Mouse (Mus musculus) retina, postnatal 7 days (tissue): ENCODE data around the gene Pkd1l2.

Experiments
- DNase-seq: peaks from one replicate; pipeline ENCODE4 v3.0.0-alpha.2; 2012; ENCODE audit warnings: low read depth, low spot score

The Pkd1l2 gene

DNA sequence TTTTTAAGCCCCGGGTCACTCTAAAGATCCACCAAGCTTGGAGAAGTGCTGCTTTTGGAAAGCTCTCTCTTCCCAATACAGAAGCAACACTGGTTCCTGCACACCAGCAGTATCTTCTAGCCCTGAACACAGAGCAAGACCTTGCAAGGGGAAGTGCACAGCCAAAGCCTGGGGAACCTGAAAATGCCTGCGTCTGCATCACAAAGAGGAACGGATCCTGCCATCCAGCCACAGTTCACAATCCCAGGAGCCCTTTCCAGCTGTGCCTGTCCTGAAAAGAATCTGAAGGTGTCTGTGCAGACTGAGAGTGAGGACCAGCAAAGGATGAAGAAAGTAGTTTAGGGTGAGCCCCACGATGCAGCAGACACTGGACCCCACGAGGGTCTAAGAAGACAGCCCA lies 107.2 kb downstream of the Pkd1l2 start:
- DNase-seq = no peak

GRCm38 (mm10) chr8:116969531-116969930 lies 112.7 kb downstream of the Pkd1l2 start:
- DNase-seq = no peak

DNA sequence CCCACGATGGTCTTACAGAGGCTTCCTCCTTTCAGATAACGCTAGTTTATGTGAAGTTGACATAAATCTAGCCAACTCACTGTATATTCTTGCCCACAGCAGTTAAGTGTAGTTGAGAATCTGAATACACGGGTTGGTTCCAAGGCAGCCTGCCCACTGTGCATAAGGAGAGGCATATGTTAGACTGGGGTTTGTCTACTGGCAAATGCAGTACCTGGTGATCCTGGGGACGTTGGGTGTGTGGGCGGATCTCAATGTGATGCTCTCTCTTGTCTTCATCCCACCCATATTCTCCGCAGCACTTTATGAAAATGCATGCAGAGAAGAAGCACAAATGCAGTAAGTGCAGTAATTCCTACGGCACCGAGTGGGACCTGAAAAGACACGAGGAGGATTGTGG lies 127.8 kb downstream of the Pkd1l2 start:
- no peak for DNase-seq

GRCm38 (mm10) chr8:116952428-116952827 lies 129.8 kb downstream of the Pkd1l2 start:
- DNase-seq = no peak

DNA sequence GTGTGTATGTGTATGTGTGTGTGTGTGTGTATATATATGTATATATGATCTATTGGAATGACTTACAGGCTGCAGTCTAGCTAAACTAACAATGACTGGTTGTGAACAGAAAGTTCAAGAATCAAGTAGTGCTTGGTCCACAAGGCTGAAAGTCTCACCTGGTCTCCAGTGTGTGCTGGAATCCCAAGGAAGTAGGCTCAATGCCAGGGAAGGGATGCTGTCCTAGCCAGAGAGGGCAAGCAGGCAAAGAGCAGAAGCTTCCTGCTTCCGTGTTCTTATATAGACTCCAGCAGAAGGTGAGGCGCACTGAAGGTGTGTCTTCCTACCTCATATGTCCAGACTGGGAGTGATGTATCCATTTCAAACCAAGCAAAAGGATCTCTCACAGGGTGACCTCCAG lies 130.5 kb downstream of the Pkd1l2 start:
- DNase-seq = no peak

- DNase-seq = no peak
These were observed 130.9 kb downstream of the Pkd1l2 start for GRCm38 (mm10) chr8:116951369-116951768.

DNA sequence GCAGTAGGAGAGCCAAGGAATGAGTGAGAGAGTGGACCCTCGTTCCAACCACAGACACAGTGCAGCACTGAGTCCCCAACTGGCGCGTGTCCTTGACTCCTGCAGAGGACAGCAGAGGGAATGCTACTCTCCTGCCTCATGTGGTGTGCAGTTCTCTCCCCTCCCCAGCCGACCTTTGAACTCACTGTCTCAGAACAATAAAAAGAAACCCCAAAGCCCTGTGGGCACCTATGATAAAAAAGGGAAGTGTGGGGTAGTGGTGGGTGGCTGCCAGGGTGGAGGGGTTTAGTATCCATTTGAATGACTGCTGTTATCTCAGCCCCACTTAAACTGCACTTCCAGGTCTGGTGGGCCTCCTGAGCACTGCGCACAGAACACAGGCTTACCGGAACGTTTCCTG lies 134.7 kb downstream of the Pkd1l2 start:
- no peak for DNase-seq

- no peak for DNase-seq
These were observed 135.4 kb downstream of the Pkd1l2 start for GRCm38 (mm10) chr8:116946851-116947250.

DNA sequence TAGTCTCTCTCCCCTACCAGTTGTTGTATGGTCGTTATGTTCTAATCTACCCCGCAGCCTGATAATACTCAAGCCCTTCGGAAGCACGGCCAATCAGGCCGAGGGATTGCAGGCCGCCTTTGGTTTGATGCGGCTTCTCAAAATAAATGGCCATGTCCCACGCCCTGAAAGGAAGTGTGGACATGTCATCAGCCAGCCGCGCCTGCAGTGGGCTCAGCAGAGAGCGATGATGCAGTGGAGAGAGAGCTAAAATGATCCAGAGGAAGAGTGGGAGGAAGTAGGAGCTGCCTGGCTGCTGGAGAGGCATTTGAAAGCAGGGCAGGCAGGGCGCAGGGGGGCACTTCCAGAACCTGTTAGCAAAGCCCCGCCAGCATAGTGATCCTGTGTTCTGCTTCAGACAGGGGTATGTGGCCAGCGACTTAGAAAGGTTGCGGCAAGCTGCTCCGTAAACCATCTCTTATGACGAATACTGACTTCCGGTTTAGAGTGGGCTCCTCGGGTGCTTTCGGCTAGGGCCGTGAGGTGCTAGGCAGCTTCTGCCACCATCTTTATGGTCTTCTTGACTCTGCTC lies 135.9 kb downstream of the Pkd1l2 start:
- DNase-seq = no peak
